Mouse (Mus musculus): ENCODE measurements at regions not wholly inside any gene's neighbourhood (a gene's known extent, or its start where the extent isn't known, plus 50 kb on each side); places are given as distances from the start of the nearest gene placed in this dataset.

GRCm38 (mm10) chr13:104572236-104572635, 220.0 kb upstream of the Srek1ip1 start:
- TF ChIP-seq CTCF (IDR thresholded peaks at IDR 0.05; ENCODE audit: low read depth) (no peak), EP300 (IDR thresholded peaks at IDR 0.05; ENCODE audit: low read depth) (no peak)

Data from liver, postnatal 0 days (tissue).